Mouse (Mus musculus) bone marrow macrophage, adult 2 months (primary cell): ENCODE measurements around the gene Catspere2. TPM values are rescaled to one million over a fixed set of nuclear protein-coding genes. Genes with fewer than 3 reads are reported as not detected.
A peak's percentile ranks its signal among the peaks of the same experiment; 100 is the strongest.
"Not testable (repeated sequence)": the region's sequence is repeated elsewhere in the genome, so short reads cannot be mapped to it uniquely, and the experiment has no call there.

Experiments used
- H3K27ac ChIP-seq: 2 replicates; pipeline ENCODE4 v1.5.1; 2012; ENCODE audit warnings: low read depth, low read length; ENCODE audit not compliant: insufficient read depth
- H3K4me1 ChIP-seq: 2 replicates; pipeline ENCODE4 v1.6.1; 2012; ENCODE audit warnings: low read length; ENCODE audit not compliant: control insufficient read depth, insufficient read depth
- H3K4me3 ChIP-seq: 2 replicates; pipeline ENCODE4 v1.5.1; 2012; ENCODE audit warnings: mild to moderate bottlenecking, low read length, moderate library complexity; ENCODE audit not compliant: insufficient read depth
- CTCF ChIP-seq: IDR thresholded peaks from 2 replicates; pipeline ENCODE4 v1.5.1; 2012; ENCODE audit warnings: low read depth, mild to moderate bottlenecking, low read length, moderate library complexity
- POLR2A ChIP-seq: IDR thresholded peaks from 2 replicates; pipeline ENCODE4 v1.6.1; 2012; ENCODE audit warnings: mild to moderate bottlenecking, low read depth, low read length, borderline replicate concordance
- polyA plus RNA-seq: library from polyadenylated mRNA; stranded (reverse); fragments of >200 nt; gene quantifications from 2 replicates; pipeline ENCODE4 v1.2.4, GENCODE M21; 2012; ENCODE audit not compliant: missing spikeins, insufficient read depth, insufficient read length

Gene Catspere2
- polyA plus RNA-seq, 1 experiment = 0.25 TPM

GRCm38 (mm10) chr1:178182251-178182650 lies 199.0 kb downstream of the Catspere2 start:
- H3K4me3 ChIP-seq = no peak overlapping the region
- no peak for TF ChIP-seq CTCF
- no peak for TF ChIP-seq POLR2A
- H3K27ac ChIP-seq = no peak overlapping the region
- peaks cover 3% of the 10 kb centered on the region for H3K4me1 ChIP-seq

GRCm38 (mm10) chr1:178185591-178185990 lies 202.4 kb downstream of the Catspere2 start:
- Histone ChIP-seq H3K4me1 (peaks cover 6% of the 10 kb centered on the region), H3K4me3 (no peak overlapping the region), H3K27ac (no peak overlapping the region)
- no peak for TF ChIP-seq CTCF
- no peak for TF ChIP-seq POLR2A

GRCm38 (mm10) chr1:178187216-178187791 lies 204.1 kb downstream of the Catspere2 start, which contains the start of gene Desi2:
Gene Desi2 (plus strand): TSS chr1:178187417.
- peak within 1 kb of the TSS; percentile 68 for H3K27ac ChIP-seq

GRCm38 (mm10) chr1:178187810-178188209 lies 204.6 kb downstream of the Catspere2 start:
- Histone ChIP-seq H3K4me1 (peaks cover 12% of the 10 kb centered on the region), H3K4me3 (peak overlapping the region; percentile 82)
- H3K27ac ChIP-seq = not testable (repeated sequence)

More at GRCm38 (mm10) chr1:178187216-178187791, 204.1 kb downstream of the Catspere2 start, which contains the start of gene Desi2:
- H3K4me3 ChIP-seq = peak within 1 kb of the TSS; percentile 82
- H3K4me1 ChIP-seq = peaks cover 12% of the 10 kb centered on the region

- no peak for TF ChIP-seq CTCF
- no peak for TF ChIP-seq POLR2A
- H3K4me1 ChIP-seq = peaks cover 12% of the 10 kb centered on the region
- no peak overlapping the region for H3K27ac ChIP-seq
- peak overlapping the region; percentile 63 for H3K4me3 ChIP-seq
Measured at GRCm38 (mm10) chr1:178188386-178188785, 205.2 kb downstream of the Catspere2 start.

GRCm38 (mm10) chr1:178205701-178206325 lies 222.6 kb downstream of the Catspere2 start:
- TF ChIP-seq POLR2A (no peak), CTCF (no peak)
- H3K4me3 ChIP-seq = no peak overlapping the region
- H3K27ac ChIP-seq = no peak overlapping the region
- H3K4me1 ChIP-seq = peaks cover 3% of the 10 kb centered on the region; the same call in 1 of the 2 replicates

- H3K4me3 ChIP-seq, H3K27ac ChIP-seq, H3K4me1 ChIP-seq: not testable (repeated sequence)
Measured at GRCm38 (mm10) chr1:178207856-178208255, 224.6 kb downstream of the Catspere2 start.

- Histone ChIP-seq H3K4me3 (no peak overlapping the region), H3K27ac (no peak overlapping the region), H3K4me1 (peaks cover 3% of the 10 kb centered on the region; the same call in 1 of the 2 replicates)
- TF ChIP-seq POLR2A (no peak), CTCF (no peak)
Measured at GRCm38 (mm10) chr1:178209966-178210365, 226.7 kb downstream of the Catspere2 start.

- Histone ChIP-seq H3K4me1 (peaks cover 5% of the 10 kb centered on the region), H3K4me3 (no peak overlapping the region), H3K27ac (no peak overlapping the region)
- TF ChIP-seq POLR2A (no peak), CTCF (no peak)
Measured at GRCm38 (mm10) chr1:178217157-178217556, 233.9 kb downstream of the Catspere2 start.

GRCm38 (mm10) chr1:178218305-178218704 lies 235.1 kb downstream of the Catspere2 start:
- Histone ChIP-seq H3K27ac (no peak overlapping the region), H3K4me3 (no peak overlapping the region), H3K4me1 (peaks cover 5% of the 10 kb centered on the region)
- no peak for TF ChIP-seq CTCF
- no peak for TF ChIP-seq POLR2A
